Mouse (Mus musculus) Patski (cell line): ENCODE measurements at regions not wholly inside any gene's neighbourhood (a gene's known extent, or its start where the extent isn't known, plus 50 kb on each side); places are given as distances from the start of the nearest gene placed in this dataset.
A peak's percentile ranks its signal among the peaks of the same experiment; 100 is the strongest.

Experiments used
- ATAC-seq: fragments of 100-300 bp; one replicate; pipeline ENCODE4 v1.8.0; 2021
- CTCF ChIA-PET: fragments of 350-600 bp; sonication (Branson Sonifier 250); formaldehyde crosslinking; loops from one replicate; lab custom pipeline; 2022; ENCODE audit warnings: inconsistent platforms; lab: Charles Lee
- POLR2A ChIA-PET: fragments of 350-600 bp; sonication (Branson Sonifier 250); formaldehyde crosslinking; loops from one replicate; lab custom pipeline; 2022; ENCODE audit warnings: antibody characterized with exemption, inconsistent platforms; lab: Charles Lee
- DNase-seq: peaks from one replicate; pipeline ENCODE4 v3.0.0-alpha.2; 2011; ENCODE audit warnings: low read depth, low spot score
- H3K27me3 ChIP-seq: fragments of 371-371 bp; one replicate; pipeline ENCODE4 v1.5.1; 2021
- CTCF ChIP-seq: fragments of 100-300 bp; IDR thresholded peaks from one replicate; pipeline ENCODE4 v1.5.1; 2021
- in situ Hi-C: fragments of 300-500 bp; cut with MboI; formaldehyde crosslinking; loops from 3 replicates; pipeline ENCODE4 v1.11.1; 2018; ENCODE audit warnings: low pct_unique_long_range_greater_than_20kb, mixed read lengths

DNA sequence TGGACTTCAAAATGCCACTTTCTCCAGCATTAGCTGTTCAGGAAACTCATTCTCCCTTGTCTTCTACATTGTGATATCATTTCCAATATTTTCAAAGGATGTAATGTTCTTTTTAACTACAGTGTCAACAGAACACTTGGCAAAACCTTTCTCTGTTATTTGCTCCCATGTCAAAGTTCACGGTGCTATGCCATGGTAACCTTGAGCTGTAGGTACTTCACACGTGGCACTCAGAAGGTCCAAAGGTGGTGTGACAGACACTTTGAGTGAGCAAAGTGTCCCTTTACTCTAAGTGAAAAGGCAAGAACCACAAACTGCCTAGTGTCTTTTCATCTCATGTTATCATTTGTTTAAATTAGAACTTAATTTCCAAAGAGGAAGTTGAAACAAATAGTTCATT is 53.3 kb upstream of the Tram2 start:
- H3K27me3 ChIP-seq = peaks cover 19% of the 10 kb centered on the region
- DNase-seq = no peak
- POLR2A ChIA-PET = no interaction called here
- in situ Hi-C loops = no loop called here
- CTCF ChIA-PET = interaction anchor here (2.2 kb wide), 1 partner anchor 11 kb away, joined by 8 read pairs; no protein-coding TSS in a partner anchor
- no peak for ATAC-seq
- TF ChIP-seq CTCF = no peak

DNA sequence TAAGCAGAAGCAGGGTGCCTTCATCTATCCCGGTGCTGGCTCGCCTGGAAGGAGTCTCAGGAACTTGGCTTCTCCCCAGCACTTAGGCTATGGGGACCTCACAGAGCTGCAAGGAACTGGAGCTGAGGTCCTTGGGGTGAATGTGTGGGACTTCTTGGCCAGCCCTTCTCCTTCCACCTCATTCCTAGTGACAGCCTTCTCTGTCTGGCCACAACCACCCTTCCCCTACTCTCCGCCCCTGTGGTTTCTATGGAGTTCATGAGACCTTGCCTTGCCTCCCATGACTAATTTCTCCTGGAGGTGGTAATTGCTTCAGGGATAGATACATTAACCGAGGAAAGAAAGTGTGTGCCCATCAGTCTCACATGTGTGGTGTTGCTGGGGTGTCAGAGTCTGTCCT is 67.9 kb upstream of the Tram2 start:
- in situ Hi-C loops = no loop called here
- DNase-seq (no peak), ATAC-seq (no peak)
- peaks cover 10% of the 10 kb centered on the region for H3K27me3 ChIP-seq
- POLR2A ChIA-PET = no interaction called here
- CTCF ChIA-PET = interaction anchor here (1.0 kb wide), 1 partner anchor 19 kb away, joined by 3 read pairs; no protein-coding TSS in a partner anchor
- TF ChIP-seq CTCF = no peak

DNA sequence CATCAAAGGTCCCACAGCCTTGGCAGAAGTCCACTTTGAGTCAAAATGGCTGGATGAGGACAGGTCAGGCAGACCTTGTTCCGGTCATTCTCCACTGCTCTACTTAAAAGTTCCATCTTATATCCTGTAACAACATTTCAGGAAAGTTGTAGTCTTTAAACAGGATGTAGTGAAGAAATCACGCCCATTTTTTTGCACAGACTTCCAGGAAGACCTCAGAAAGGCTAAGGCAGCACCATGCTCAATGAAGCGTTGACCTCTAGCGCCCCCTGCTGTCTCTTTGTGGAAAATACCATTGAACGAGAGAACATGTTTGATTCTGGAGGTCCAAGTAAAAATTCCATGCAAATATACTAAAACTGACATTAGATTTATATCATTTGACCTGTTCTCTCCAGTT is 56.6 kb upstream of the Tmem14a start:
- ATAC-seq = no peak
- ChIA-PET CTCF (interaction anchor here (0.9 to 3.6 kb wide), 4 partner anchors 10 to 222 kb away, joined by 3 to 29 read pairs (median 4); no protein-coding TSS in a partner anchor), POLR2A (no interaction called here)
- peak; percentile 79 for TF ChIP-seq CTCF
- in situ Hi-C loops = no loop called here
- no peak for DNase-seq
- peaks cover 11% of the 10 kb centered on the region for H3K27me3 ChIP-seq

DNA sequence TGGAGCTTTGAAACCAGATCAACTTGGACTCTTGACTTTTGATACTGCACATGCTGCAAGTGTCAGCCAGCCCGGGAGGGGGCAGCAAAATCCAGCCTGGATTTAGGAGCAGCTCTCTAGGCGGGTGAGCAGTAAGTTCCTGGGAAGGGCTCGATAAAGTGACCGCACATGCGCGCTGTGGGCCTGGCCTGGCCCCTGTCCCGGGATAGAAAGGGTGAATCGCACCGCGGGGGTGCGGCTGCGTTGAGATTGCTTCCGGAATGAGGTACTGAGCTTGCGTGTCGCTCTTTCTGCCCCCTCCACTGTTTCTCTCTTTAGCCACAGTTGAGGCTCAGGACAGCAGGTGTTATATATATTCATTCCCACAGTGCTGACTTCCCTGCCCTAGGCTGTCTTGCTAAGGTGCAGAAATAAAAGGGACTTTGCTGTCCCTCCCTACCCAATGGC is 52.1 kb upstream of the Tmem14a start:
- CTCF ChIA-PET = interaction anchor here (0.7 to 2.1 kb wide), 22 partner anchors 8 to 353 kb away, joined by 3 to 13 read pairs (median 4); partner anchors contain the start of gene Tmem14a
- POLR2A ChIA-PET = no interaction called here
- H3K27me3 ChIP-seq = peaks cover 8% of the 10 kb centered on the region
- peak; percentile 47 for DNase-seq
- peak; percentile 93 for TF ChIP-seq CTCF
- peak; percentile 93 for ATAC-seq
- in situ Hi-C loops = loop anchor here (5.0 kb wide), 2 partner anchors 51 to 96 kb away; partner anchors contain the start of gene Tmem14a

DNA sequence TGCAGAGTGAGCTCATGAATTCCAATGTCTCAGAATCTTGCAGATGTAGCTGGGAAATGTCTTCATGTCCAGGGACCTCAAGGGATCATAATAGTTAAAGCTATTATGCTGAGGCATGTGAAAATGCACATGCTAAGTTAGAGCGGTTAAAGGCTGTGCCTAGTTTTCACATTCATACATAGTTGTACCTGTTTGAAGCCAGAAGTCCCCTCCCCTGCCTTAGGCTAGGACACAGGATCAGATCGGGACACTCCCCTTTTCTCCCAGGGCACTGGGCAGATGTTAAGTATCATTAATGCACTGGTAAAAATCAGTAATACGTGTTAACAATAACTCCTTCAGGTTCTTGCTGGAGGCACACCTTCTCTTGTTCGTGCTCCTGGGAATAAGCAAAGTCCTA is 51.6 kb upstream of the Tmem14a start:
- POLR2A ChIA-PET = no interaction called here
- peaks cover 8% of the 10 kb centered on the region for H3K27me3 ChIP-seq
- CTCF ChIA-PET = interaction anchor here (0.7 to 2.1 kb wide), 18 partner anchors 8 to 227 kb away, joined by 3 to 13 read pairs (median 4); partner anchors contain the start of gene Tmem14a
- in situ Hi-C loops = loop anchor here (5.0 kb wide), 2 partner anchors 51 to 96 kb away; partner anchors contain the start of gene Tmem14a
- ATAC-seq = peak; percentile 10
- no peak for DNase-seq
- TF ChIP-seq CTCF = no peak
